Mouse (Mus musculus) urinary bladder, postnatal 10 days (tissue): ENCODE data around the gene Pdf.

ENCODE experiments used
- DNase-seq: peaks from one replicate; pipeline ENCODE4 v3.0.0; 2022; ENCODE audit warnings: low spot score

Gene Pdf

GRCm38 (mm10) chr8:107048061-107048941 lies at the start of gene Pdf:
Gene Pdf (minus strand): TSS chr8:107048614.
- DNase-seq = peak; percentile 38

GRCm38 (mm10) chr8:107096366-107097036 lies 48.1 kb upstream of the Pdf start, which contains the start of gene Terf2:
Gene Terf2 (minus strand): TSS chr8:107096547.
- DNase-seq = peak; percentile 77

GRCm38 (mm10) chr8:107095717-107096365 lies 47.4 kb upstream of the Pdf start:
- DNase-seq = no peak

GRCm38 (mm10) chr8:107090531-107090930 lies 42.1 kb upstream of the Pdf start:
- no peak for DNase-seq

GRCm38 (mm10) chr8:107088526-107089063 lies 40.2 kb upstream of the Pdf start:
- no peak for DNase-seq

- no peak for DNase-seq
These were observed 37.6 kb upstream of the Pdf start for GRCm38 (mm10) chr8:107086018-107086417.

GRCm38 (mm10) chr8:107085358-107085757 lies 36.9 kb upstream of the Pdf start:
- DNase-seq = no peak

GRCm38 (mm10) chr8:107076239-107076888 lies 27.9 kb upstream of the Pdf start:
- DNase-seq = no peak

GRCm38 (mm10) chr8:107074128-107074527 lies 25.7 kb upstream of the Pdf start:
- no peak for DNase-seq

- no peak for DNase-seq
These were observed 25.3 kb upstream of the Pdf start for GRCm38 (mm10) chr8:107073706-107074105.

GRCm38 (mm10) chr8:107065511-107066496 lies 17.4 kb upstream of the Pdf start, which contains the start of gene Tmed6:
Gene Tmed6 (minus strand): TSS chr8:107065644.
- DNase-seq = no peak

- no peak for DNase-seq
These were observed 14.2 kb upstream of the Pdf start for GRCm38 (mm10) chr8:107062613-107063012.

GRCm38 (mm10) chr8:107056973-107057369 lies 8.6 kb upstream of the Pdf start:
- DNase-seq = no peak

GRCm38 (mm10) chr8:107056076-107056972 lies 7.9 kb upstream of the Pdf start, which contains the start of the genes Cog8 and Nip7:
Gene Cog8 (minus strand): TSS chr8:107056689.
Gene Nip7 (plus strand): TSS chr8:107056877.
- peak; percentile 74 for DNase-seq

GRCm38 (mm10) chr8:107052046-107052445 lies 3.6 kb upstream of the Pdf start:
- no peak for DNase-seq

GRCm38 (mm10) chr8:107049480-107049879 lies 1.1 kb upstream of the Pdf start:
- no peak for DNase-seq

- DNase-seq = no peak
These were observed 1.4 kb downstream of the Pdf start for GRCm38 (mm10) chr8:107046976-107047375.

GRCm38 (mm10) chr8:107045478-107045877 lies 2.9 kb downstream of the Pdf start:
- no peak for DNase-seq

- DNase-seq = no peak
These were observed 7.8 kb downstream of the Pdf start for GRCm38 (mm10) chr8:107040632-107041031.
